In genomic region chr13:109118296-109118800, GRCm38 (mm10) we compare ENCODE assay signal across 18 mouse cellular contexts.
DNase-seq lines count a peak whose midpoint lies in the region; ATAC-seq and TF ChIP-seq lines count a peak whose summit lies in the region.
"Had no signal": no experiment of that assay in that cellular context is flagged by ENCODE, and none has a peak within 500 bp of the region (broad histone marks: within the 10 kb centered on the region; RNA-seq: fewer than 3 reads in every experiment).

No protein-coding gene starts in this region.

- H3K27ac ChIP-seq in midbrain, embryonic 13.5 days = no peak overlapping the region
- no peak overlapping the region for H3K27ac ChIP-seq in midbrain, embryonic 11.5 days (ENCODE audit: low read depth, low read length)
- H3K27ac ChIP-seq in midbrain, postnatal 0 days (ENCODE audit: low read depth, low read length) = no peak overlapping the region
- H3K27ac ChIP-seq: forebrain, embryonic 15.5 days; heart, embryonic 13.5 days had no signal

- ATAC-seq in midbrain, embryonic 13.5 days = no peak
- ATAC-seq in midbrain, embryonic 11.5 days (ENCODE audit: low FRiP score) = no peak
- no peak for ATAC-seq in midbrain, postnatal 0 days (ENCODE audit: low FRiP score)

- 0 out of 2 replicates have a peak, but pooled peaks cover 8% of the 10 kb centered on the region for H3K27me3 ChIP-seq in midbrain, embryonic 13.5 days
- peaks cover 4% of the 10 kb centered on the region; the same call in 1 of the 2 replicates for H3K27me3 ChIP-seq in midbrain, embryonic 11.5 days (ENCODE audit: control insufficient read depth, insufficient read depth, low read length)
- H3K27me3 ChIP-seq in midbrain, postnatal 0 days (ENCODE audit: insufficient read depth, low read length) = no peaks in the 10 kb centered on the region

- H3K4me2 ChIP-seq in midbrain, embryonic 13.5 days (replicated peaks) = peak overlapping the region; percentile 92; the same call in 1 of the 2 replicates
- H3K4me2 ChIP-seq in midbrain, embryonic 11.5 days = no peak overlapping the region
- H3K4me2 ChIP-seq in midbrain, postnatal 0 days (ENCODE audit: low read depth, low read length, poor library complexity, severe bottlenecking) = peak overlapping the region; percentile 91
- H3K4me2 ChIP-seq: heart, embryonic 13.5 days had no signal

- no peaks in the 10 kb centered on the region for H3K9me3 ChIP-seq in midbrain, embryonic 13.5 days
- H3K9me3 ChIP-seq in midbrain, embryonic 11.5 days (ENCODE audit: control insufficient read depth, low read length) = no peaks in the 10 kb centered on the region
- no peaks in the 10 kb centered on the region for H3K9me3 ChIP-seq in midbrain, postnatal 0 days (ENCODE audit: low read length)
- H3K9me3 ChIP-seq: forebrain, embryonic 15.5 days; heart, embryonic 13.5 days had no signal

- H3K9ac ChIP-seq in midbrain, embryonic 13.5 days (replicated peaks) = no peak overlapping the region
- H3K9ac ChIP-seq in midbrain, embryonic 11.5 days (ENCODE audit: low read length) = no peak overlapping the region
- no peak overlapping the region for H3K9ac ChIP-seq in midbrain, postnatal 0 days (replicated peaks; ENCODE audit: low read length, poor library complexity, severe bottlenecking)
- H3K9ac ChIP-seq: forebrain, embryonic 15.5 days; heart, embryonic 13.5 days had no signal

- WGBS in midbrain, embryonic 13.5 days = 74% methylated on average over 1 of the region's 1 CpGs
- 83% methylated on average over 1 of the region's 1 CpGs for WGBS in midbrain, embryonic 11.5 days
- 84% methylated on average over 1 of the region's 1 CpGs for WGBS in midbrain, postnatal 0 days
- WGBS in lung, adult 2 months = 74% methylated on average over 1 of the region's 1 CpGs

- H3K4me3 ChIP-seq in midbrain, embryonic 13.5 days (replicated peaks) = no peak overlapping the region
- no peak overlapping the region for H3K4me3 ChIP-seq in midbrain, embryonic 11.5 days (ENCODE audit: low read depth, low read length)
- peak overlapping the region; percentile 67 for H3K4me3 ChIP-seq in midbrain, postnatal 0 days (ENCODE audit: low read depth, low read length)
- no peak overlapping the region for H3K4me3 ChIP-seq in lung, adult 2 months (replicated peaks; ENCODE audit: extremely low read depth, low read depth, low read length)
- H3K4me3 ChIP-seq: erythroblast, embryonic 14.5 days; heart, embryonic 13.5 days had no signal

- no peak for TF ChIP-seq POLR2A in lung, adult 2 months (IDR thresholded peaks at IDR 0.05; ENCODE audit: borderline replicate concordance, extremely low read depth, low read depth, low read length)

- H3K4me1 ChIP-seq in midbrain, embryonic 13.5 days (replicated peaks) = peaks cover 14% of the 10 kb centered on the region
- peaks cover 11% of the 10 kb centered on the region for H3K4me1 ChIP-seq in midbrain, embryonic 11.5 days (ENCODE audit: control insufficient read depth, insufficient read depth, low read length)
- no peaks in the 10 kb centered on the region for H3K4me1 ChIP-seq in midbrain, postnatal 0 days (ENCODE audit: insufficient read depth, low read length)
- H3K4me1 ChIP-seq in lung, adult 2 months (ENCODE audit: control insufficient read depth, insufficient read depth, low read length) = no peaks in the 10 kb centered on the region

- no peaks in the 10 kb centered on the region for H3K36me3 ChIP-seq in midbrain, embryonic 13.5 days
- H3K36me3 ChIP-seq in midbrain, embryonic 11.5 days (ENCODE audit: control insufficient read depth, insufficient read depth, low read length) = no peaks in the 10 kb centered on the region
- H3K36me3 ChIP-seq in midbrain, postnatal 0 days (ENCODE audit: insufficient read depth, low read length) = no peaks in the 10 kb centered on the region
- H3K36me3 ChIP-seq: forebrain, embryonic 15.5 days; heart, embryonic 13.5 days had no signal

- DNase-seq in midbrain, embryonic 11.5 days (ENCODE audit: low spot score, missing footprints) = no peak
- peak; percentile 27 for DNase-seq in cerebellum, adult 8-10 months
- DNase-seq in cerebellum, postnatal 25 days = peak; percentile 23 to 39
- DNase-seq in midbrain, postnatal 0 days (ENCODE audit: low spot score) = no peak
- no peak for DNase-seq in lung, adult 2 months
- DNase-seq in kidney, postnatal 10 days = no peak
- DNase-seq in kidney, adult 8-10 months = no peak
- DNase-seq: adrenal gland, postnatal 36 days; kidney, adult 18-20 months; kidney, postnatal 25 days; liver; lung, adult 18-20 months; lung, postnatal 36 days; thymus, adult 18-20 months had no signal

- TF ChIP-seq CTCF in midbrain, postnatal 0 days (IDR thresholded peaks at IDR 0.05) = no peak
- no peak for TF ChIP-seq CTCF in lung, adult 2 months (IDR thresholded peaks at IDR 0.05; ENCODE audit: insufficient read depth, low read length)

Comparison
In these comparisons a context has a peak if more than half of its experiments do, and no peak if none do; other contexts are left out.
1. DNase-seq: peak in cerebellum, adult 8-10 months (single experiment) and cerebellum, postnatal 25 days (2 of 2); none in midbrain, embryonic 11.5 days (single experiment), midbrain, postnatal 0 days (single experiment), lung, adult 2 months (single experiment), kidney, postnatal 10 days (single experiment) and kidney, adult 8-10 months (0 of 2).